Mouse (Mus musculus) forebrain, embryonic 12.5 days (tissue): ENCODE data around the gene Opa1. TPM values are rescaled to one million over a fixed set of nuclear protein-coding genes. Genes with fewer than 3 reads are reported as not detected.

Experiments
- polyA plus RNA-seq: library from polyadenylated mRNA; unstranded; fragments of >200 nt; fragmentation: Nextera tagmentation; extraction: Ambion mirVana; gene quantifications from 2 replicates; pipeline ENCODE4 v1.2.1, GENCODE M21; 2016

Gene Opa1
- polyA plus RNA-seq, 1 experiment from 2014 or later = 47.7 TPM

Other genes with a start within 250 kb of the Opa1 start
- 0.04 TPM in 1 of 2 replicates, not detected in the other for gene Atp13a5, start 200.6 kb upstream of the Opa1 start, polyA plus RNA-seq
- gene Atp13a4, start 34.5 kb upstream of the Opa1 start, polyA plus RNA-seq = 0.24 and 0.46 TPM in 2 replicates